Mouse (Mus musculus) liver, postnatal 0 days (tissue): ENCODE data around the gene Fto.

Source experiments
- CTCF ChIP-seq: sonication (generic); IDR thresholded peaks from 2 replicates; pipeline ENCODE4 v1.5.1; 2016; ENCODE audit warnings: antibody characterized with exemption, low read depth
- EP300 ChIP-seq: IDR thresholded peaks from 2 replicates; pipeline ENCODE4 v1.6.1; 2016; ENCODE audit warnings: antibody characterized with exemption, low read depth, mild to moderate bottlenecking

DNA sequence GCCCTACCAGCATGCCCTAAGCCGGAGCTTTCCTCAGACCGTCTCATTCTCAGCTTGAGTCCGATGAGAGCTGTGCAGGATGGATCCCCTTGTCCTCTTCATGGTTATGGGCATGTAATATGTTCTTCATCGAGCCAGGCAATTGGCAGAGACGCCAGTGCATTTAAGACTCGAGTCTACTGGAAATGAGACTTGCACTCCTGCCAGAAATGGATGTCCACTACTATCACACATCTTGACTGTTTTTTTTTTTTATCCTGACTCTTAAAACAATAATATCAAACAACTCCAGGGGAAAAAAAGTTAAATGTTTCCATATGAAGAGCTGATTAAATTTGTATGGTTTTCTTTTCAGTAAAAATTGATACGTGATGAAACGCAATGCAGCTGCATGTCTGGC is 301.9 kb downstream of the Fto start:
- TF ChIP-seq CTCF (no peak), EP300 (no peak)
